ENCODE assay signal across 10 mouse cellular contexts in the genomic region with DNA sequence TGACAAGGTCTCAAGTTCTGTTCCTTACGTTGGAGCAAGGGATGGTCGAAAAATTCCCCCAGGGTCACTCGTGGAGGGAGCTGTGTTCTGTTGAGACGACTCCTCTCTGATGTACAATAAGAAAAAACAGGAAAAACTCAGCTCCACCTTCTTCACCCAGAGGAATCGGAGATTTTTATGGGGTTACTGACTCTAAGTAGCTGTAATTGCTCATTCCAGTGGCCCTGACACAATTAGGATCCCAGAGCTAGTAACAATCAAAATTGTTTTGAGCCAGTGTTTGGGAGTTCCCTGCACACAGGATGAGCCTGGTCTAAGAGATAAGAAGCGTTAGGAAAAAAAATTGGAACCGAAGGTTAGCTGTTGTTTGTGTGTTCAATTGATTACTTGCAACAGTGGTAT. TPM values are rescaled to one million over a fixed set of nuclear protein-coding genes. Genes with fewer than 3 reads are reported as not detected.
DNase-seq lines count a peak whose midpoint lies in the region; ATAC-seq and TF ChIP-seq lines count a peak whose summit lies in the region.
"Had no signal": no experiment of that assay in that cellular context is flagged by ENCODE, and none has a peak within 500 bp of the region (broad histone marks: within the 10 kb centered on the region; RNA-seq: fewer than 3 reads in every experiment).

A gene (minus strand): TSS at position 331 of the 402 bp plus-strand sequence.

- ATAC-seq in embryonic facial prominence, embryonic 13.5 days (ENCODE audit: insufficient number of reproducible peaks, insufficient read depth, low FRiP score, low TSS enrichment, low read depth) = no peak
- no peak for ATAC-seq in hindbrain, embryonic 11.5 days (ENCODE audit: low FRiP score)

- no peaks in the 10 kb centered on the region for H3K36me3 ChIP-seq in embryonic facial prominence, embryonic 13.5 days
- H3K36me3 ChIP-seq in hindbrain, embryonic 11.5 days (ENCODE audit: control insufficient read depth, insufficient read depth, low read length) = no peaks in the 10 kb centered on the region
- H3K36me3 ChIP-seq: G1E; heart, embryonic 13.5 days had no signal

- TF ChIP-seq CTCF in layer of hippocampus, adult 2 months (conservative IDR thresholded peaks at IDR 0.05) = no peak

- H3K9me3 ChIP-seq in embryonic facial prominence, embryonic 13.5 days = no peaks in the 10 kb centered on the region
- H3K9me3 ChIP-seq in hindbrain, embryonic 11.5 days (ENCODE audit: control insufficient read depth, low read length) = no peaks in the 10 kb centered on the region
- H3K9me3 ChIP-seq: G1E; heart, embryonic 13.5 days had no signal

- H3K9ac ChIP-seq in embryonic facial prominence, embryonic 13.5 days = no peak within 1 kb of the TSS
- H3K9ac ChIP-seq in hindbrain, embryonic 11.5 days (ENCODE audit: low read depth, low read length) = no peak within 1 kb of the TSS
- H3K9ac ChIP-seq: heart, embryonic 13.5 days had no signal

- no peak within 1 kb of the TSS for H3K4me3 ChIP-seq in layer of hippocampus, adult 2 months
- no peak within 1 kb of the TSS for H3K4me3 ChIP-seq in embryonic facial prominence, embryonic 13.5 days
- no peak within 1 kb of the TSS for H3K4me3 ChIP-seq in hindbrain, embryonic 11.5 days (ENCODE audit: low read depth, low read length)
- H3K4me3 ChIP-seq: heart, embryonic 13.5 days had no signal

- no peaks in the 10 kb centered on the region for H3K27me3 ChIP-seq in embryonic facial prominence, embryonic 13.5 days
- no peaks in the 10 kb centered on the region for H3K27me3 ChIP-seq in hindbrain, embryonic 11.5 days (ENCODE audit: control insufficient read depth, insufficient read depth, low read length)
- H3K27me3 ChIP-seq: heart, embryonic 13.5 days had no signal

- peaks cover 26% of the 10 kb centered on the region for H3K4me1 ChIP-seq in embryonic facial prominence, embryonic 13.5 days
- H3K4me1 ChIP-seq in hindbrain, embryonic 11.5 days (replicated peaks; ENCODE audit: control insufficient read depth, insufficient read depth, low read length) = no peaks in the 10 kb centered on the region
- H3K4me1 ChIP-seq: heart, embryonic 13.5 days had no signal

- DNase-seq in layer of hippocampus, adult 8-10 months (ENCODE audit: low spot score in 2 of 2) = no peak
- no peak for DNase-seq in layer of hippocampus, adult 2 months (ENCODE audit: low spot score in 2 of 2)
- no peak for DNase-seq in hindbrain, embryonic 11.5 days (ENCODE audit: low spot score)
- DNase-seq in lung, postnatal 25 days (ENCODE audit: low spot score) = peak; percentile 71
- DNase-seq in B cell, adult 2 months = no peak
- DNase-seq in cerebellum, adult 11 months = no peak
- DNase-seq in embryo, embryonic 9.5 days (ENCODE audit: extremely low spot score) = no peak

- H3K4me2 ChIP-seq in embryonic facial prominence, embryonic 13.5 days = no peak within 1 kb of the TSS
- no peak within 1 kb of the TSS for H3K4me2 ChIP-seq in hindbrain, embryonic 11.5 days (replicated peaks; ENCODE audit: low read depth, low read length)
- H3K4me2 ChIP-seq: heart, embryonic 13.5 days had no signal

- 44% methylated on average over 7 of the region's 7 CpGs for WGBS in embryonic facial prominence, embryonic 13.5 days
- WGBS in hindbrain, embryonic 11.5 days = 81% methylated on average over 7 of the region's 7 CpGs

- H3K27ac ChIP-seq in layer of hippocampus, adult 2 months = no peak within 1 kb of the TSS
- no peak within 1 kb of the TSS for H3K27ac ChIP-seq in embryonic facial prominence, embryonic 13.5 days
- no peak within 1 kb of the TSS for H3K27ac ChIP-seq in hindbrain, embryonic 11.5 days (ENCODE audit: low read depth, low read length)
- H3K27ac ChIP-seq: heart, embryonic 13.5 days had no signal

RNA-seq across cellular contexts. Expression of the gene that starts here (rescaled TPM):
- 10 to 100 TPM in 3 of 4 experiments, 1 to 10 TPM in 1; 10.0 to 11.0 (median 10.5) TPM for total RNA-seq in layer of hippocampus, adult 8-10 months (2022)
- 10 to 100 TPM in 1 of 2 experiments, 1 to 10 TPM in 1; 7.5 to 13.5 TPM for total RNA-seq in layer of hippocampus, adult 2 months (2021)
- polyA plus RNA-seq in embryonic facial prominence, embryonic 13.5 days (2015; fragmentation: Nextera tagmentation; extraction: Ambion mirVana) = 21.3 and 35.1 TPM in 2 replicates
- 21.2 and 24.2 TPM in 2 replicates for polyA plus RNA-seq in hindbrain, embryonic 11.5 days (2014; fragmentation: Nextera tagmentation; extraction: Ambion mirVana)
- polyA plus RNA-seq: G1E had no signal
